Mouse (Mus musculus) lung, postnatal 0 days (tissue): ENCODE data around the gene Zranb1.

ENCODE experiments used
- CTCF ChIP-seq: IDR thresholded peaks from 2 replicates; pipeline ENCODE4 v1.5.1; 2016; ENCODE audit warnings: antibody characterized with exemption, mild to moderate bottlenecking
- EP300 ChIP-seq: IDR thresholded peaks from 2 replicates; pipeline ENCODE4 v1.6.1; 2016; ENCODE audit warnings: antibody characterized with exemption, mild to moderate bottlenecking, control low read depth

GRCm38 (mm10) chr7:132940569-132940968 is 9.6 kb downstream of the Zranb1 start:
- TF ChIP-seq EP300 (no peak), CTCF (no peak)
